Mouse (Mus musculus) embryonic facial prominence, embryonic 12.5 days (tissue): ENCODE measurements at regions not wholly inside any gene's neighbourhood (a gene's known extent, or its start where the extent isn't known, plus 50 kb on each side); places are given as distances from the start of the nearest gene placed in this dataset.

Experiments used
- ATAC-seq: fragments of 200-750 bp; cut with Nextera tagmentation; 2 replicates; pipeline ENCODE4 v1.8.0; 2017; ENCODE audit not compliant: insufficient number of reproducible peaks, insufficient read depth, low FRiP score, low TSS enrichment
- H3K27ac ChIP-seq: fragments of 300-500 bp; sonication (generic); 2 replicates; pipeline ENCODE4 v1.5.1; 2016; ENCODE audit warnings: mild to moderate bottlenecking
- H3K27me3 ChIP-seq: fragments of 300-500 bp; sonication (generic); 2 replicates; pipeline ENCODE4 v1.6.1; 2016; ENCODE audit warnings: mild to moderate bottlenecking, moderate library complexity
- H3K36me3 ChIP-seq: fragments of 300-500 bp; sonication (generic); 2 replicates; pipeline ENCODE4 v1.6.1; 2016; ENCODE audit warnings: mild to moderate bottlenecking
- H3K4me1 ChIP-seq: fragments of 300-500 bp; sonication (generic); 2 replicates; pipeline ENCODE4 v1.6.1; 2016
- H3K4me2 ChIP-seq: fragments of 300-500 bp; sonication (generic); replicated peaks from 2 replicates; pipeline ENCODE4 v1.6.1; 2016; ENCODE audit warnings: mild to moderate bottlenecking, moderate library complexity
- H3K4me3 ChIP-seq: fragments of 300-500 bp; sonication (generic); 2 replicates; pipeline ENCODE4 v1.5.1; 2016; ENCODE audit warnings: mild to moderate bottlenecking
- H3K9ac ChIP-seq: fragments of 300-500 bp; sonication (generic); 2 replicates; pipeline ENCODE4 v1.6.1; 2016; ENCODE audit warnings: mild to moderate bottlenecking, moderate library complexity
- H3K9me3 ChIP-seq: fragments of 300-500 bp; sonication (generic); 2 replicates; pipeline ENCODE4 v1.6.1; 2016; ENCODE audit warnings: mild to moderate bottlenecking, moderate library complexity
- WGBS: fragments of 180-500 bp; shearing (Covaris S2); methylation state at CpG from one replicate; pipeline ENCODE4 v1.1.7; 2016; 5-methylcytosine and 5-hydroxymethylcytosine counted together

DNA sequence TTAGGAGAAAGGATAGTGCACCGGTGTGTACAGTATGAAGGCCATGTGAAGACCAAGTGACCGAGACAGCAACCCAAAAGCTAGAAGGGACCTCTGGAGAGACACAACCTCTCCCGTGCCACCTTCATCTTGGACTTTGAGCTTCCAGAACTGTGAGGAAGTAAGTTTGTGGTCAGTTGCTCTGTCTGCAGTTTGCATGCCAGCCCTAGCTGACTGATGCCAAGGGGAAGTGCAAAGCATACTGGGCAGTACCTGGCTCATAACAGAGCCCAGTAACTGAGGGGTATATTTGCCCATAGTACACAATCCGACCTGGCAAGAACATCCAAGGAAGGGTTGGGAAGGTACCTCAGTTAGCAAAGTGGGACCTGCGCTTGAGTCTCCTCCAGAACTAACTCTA lies 249.3 kb upstream of the Stt3b start:
- no peaks in the 10 kb centered on the region for H3K27me3 ChIP-seq
- H3K36me3 ChIP-seq = no peaks in the 10 kb centered on the region
- H3K9me3 ChIP-seq = peaks cover 14% of the 10 kb centered on the region; the same call in 1 of the 2 replicates
- no peak overlapping the region for H3K27ac ChIP-seq
- no peak overlapping the region for H3K4me2 ChIP-seq
- no peak overlapping the region for H3K9ac ChIP-seq
- ATAC-seq = no peak
- WGBS = 97% methylated on average over 5 of the region's 5 CpGs
- H3K4me1 ChIP-seq = peaks cover 16% of the 10 kb centered on the region; the same call in 1 of the 2 replicates
- H3K4me3 ChIP-seq = no peak overlapping the region

DNA sequence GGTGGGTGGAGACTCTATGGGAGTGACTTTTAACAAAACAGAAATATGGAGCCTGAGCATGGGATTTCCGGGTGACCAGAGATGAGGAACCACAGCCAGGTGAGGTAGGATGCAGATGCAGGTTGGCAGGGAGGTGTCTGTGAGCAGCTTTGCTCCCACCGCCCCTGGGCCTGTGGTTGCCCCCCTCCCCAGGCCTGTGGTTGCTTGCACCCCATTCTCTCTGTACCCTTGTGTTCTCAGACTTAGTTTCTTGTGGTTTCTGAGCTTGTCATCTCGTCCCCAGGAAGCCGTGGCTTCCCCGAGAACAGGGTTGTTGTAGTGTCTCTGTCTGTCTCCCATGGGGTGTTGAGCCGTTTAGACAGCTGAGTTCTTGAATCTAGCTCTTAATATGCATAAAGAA lies 251.0 kb upstream of the Stt3b start:
- ATAC-seq = no peak
- no peaks in the 10 kb centered on the region for H3K27me3 ChIP-seq

DNA sequence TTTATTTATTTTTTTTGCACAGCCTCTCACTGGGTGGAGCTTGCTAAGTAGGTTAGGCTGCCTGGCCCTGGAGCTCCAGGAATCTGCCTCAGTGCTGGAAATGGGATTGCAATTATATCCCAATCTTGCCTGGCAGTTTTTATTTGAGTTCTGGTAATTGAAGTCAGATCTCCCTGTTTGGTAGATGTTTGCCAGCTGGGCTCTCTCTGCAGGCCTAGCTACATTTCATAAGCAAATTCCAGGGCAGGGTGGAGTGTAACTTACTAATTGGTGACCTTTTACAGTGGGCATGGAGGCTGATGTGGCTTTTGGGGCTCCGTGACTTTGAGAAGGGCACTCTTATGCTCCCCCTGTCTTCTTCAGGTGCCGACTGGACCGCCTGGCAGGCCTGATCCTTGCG lies 252.6 kb upstream of the Stt3b start:
- Histone ChIP-seq H3K4me2 (no peak overlapping the region), H3K9ac (no peak overlapping the region), H3K36me3 (no peaks in the 10 kb centered on the region), H3K4me3 (no peak overlapping the region), H3K4me1 (peaks cover 16% of the 10 kb centered on the region; the same call in 1 of the 2 replicates), H3K27ac (no peak overlapping the region), H3K27me3 (no peaks in the 10 kb centered on the region), H3K9me3 (peaks cover 14% of the 10 kb centered on the region; the same call in 1 of the 2 replicates)
- peak; percentile 28; the same call in 1 of the 2 replicates for ATAC-seq
- 15% methylated on average over 4 of the region's 4 CpGs for WGBS

More for the DNA sequence above, 251.0 kb upstream of the Stt3b start:
- Histone ChIP-seq H3K27ac (no peak overlapping the region), H3K9ac (no peak overlapping the region), H3K36me3 (no peaks in the 10 kb centered on the region), H3K4me1 (peaks cover 16% of the 10 kb centered on the region; the same call in 1 of the 2 replicates), H3K4me3 (no peak overlapping the region), H3K4me2 (no peak overlapping the region), H3K9me3 (peaks cover 14% of the 10 kb centered on the region; the same call in 1 of the 2 replicates)
- 77% methylated on average over 6 of the region's 6 CpGs for WGBS

DNA sequence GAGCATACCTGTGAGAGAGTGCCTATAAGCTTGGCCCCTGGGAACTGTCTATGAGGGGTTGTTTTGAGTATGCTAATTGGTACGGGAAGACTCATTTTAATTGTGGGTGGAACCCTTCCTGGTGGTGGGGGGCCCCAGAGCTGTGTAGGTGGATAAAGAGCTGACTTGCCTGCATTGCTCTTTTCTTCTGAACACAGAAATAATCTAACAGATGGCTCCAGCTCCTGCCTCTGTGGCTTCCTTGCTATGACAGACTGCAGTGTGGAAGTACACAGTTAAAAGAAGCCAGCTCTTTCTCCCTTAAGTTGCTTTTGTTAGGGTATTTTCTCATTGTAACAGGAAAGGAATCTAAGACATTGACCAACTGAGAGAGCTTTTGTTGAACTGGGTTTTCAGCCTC lies 254.1 kb upstream of the Stt3b start:
- peaks cover 10% of the 10 kb centered on the region; the same call in 1 of the 2 replicates for H3K9me3 ChIP-seq
- no peak overlapping the region for H3K27ac ChIP-seq
- peaks cover 16% of the 10 kb centered on the region; the same call in 1 of the 2 replicates for H3K4me1 ChIP-seq
- no peak for ATAC-seq
- H3K4me3 ChIP-seq = no peak overlapping the region
- no peak overlapping the region for H3K9ac ChIP-seq
- no peaks in the 10 kb centered on the region for H3K27me3 ChIP-seq
- no peaks in the 10 kb centered on the region for H3K36me3 ChIP-seq
- no peak overlapping the region for H3K4me2 ChIP-seq
- 58% methylated on average over 1 of the region's 1 CpGs for WGBS

DNA sequence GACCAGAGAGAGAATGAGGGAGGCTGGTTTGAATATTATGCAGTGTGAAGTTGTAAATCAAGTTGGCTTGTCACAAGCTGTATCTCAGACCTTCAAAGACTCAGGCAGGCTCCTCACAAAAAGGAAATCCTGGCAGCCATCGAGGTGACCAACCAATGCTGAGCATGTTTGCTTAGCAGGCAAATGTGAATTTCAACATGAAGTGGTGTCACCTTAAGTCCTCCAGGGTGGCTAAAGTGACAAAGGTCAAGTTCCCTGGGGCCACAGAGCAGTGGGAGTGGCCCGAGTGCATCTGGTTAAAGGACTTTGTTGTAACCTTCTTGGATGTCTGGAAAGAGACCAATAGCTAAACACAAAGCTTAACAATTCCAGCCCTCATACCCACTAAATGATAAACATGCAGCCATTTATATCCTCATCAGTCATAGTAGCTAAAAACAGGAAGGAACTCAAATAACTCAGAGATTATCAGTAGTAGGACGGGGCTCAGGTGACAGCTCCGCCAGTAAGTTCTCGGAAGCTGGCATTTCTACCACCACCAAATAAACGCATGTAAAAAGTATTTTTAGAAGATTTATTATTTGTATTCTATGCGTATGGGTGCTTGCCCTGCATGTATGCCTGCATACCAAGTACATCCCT lies 258.6 kb upstream of the Stt3b start:
- ATAC-seq = no peak
- 71% methylated on average over 7 of the region's 7 CpGs for WGBS

DNA sequence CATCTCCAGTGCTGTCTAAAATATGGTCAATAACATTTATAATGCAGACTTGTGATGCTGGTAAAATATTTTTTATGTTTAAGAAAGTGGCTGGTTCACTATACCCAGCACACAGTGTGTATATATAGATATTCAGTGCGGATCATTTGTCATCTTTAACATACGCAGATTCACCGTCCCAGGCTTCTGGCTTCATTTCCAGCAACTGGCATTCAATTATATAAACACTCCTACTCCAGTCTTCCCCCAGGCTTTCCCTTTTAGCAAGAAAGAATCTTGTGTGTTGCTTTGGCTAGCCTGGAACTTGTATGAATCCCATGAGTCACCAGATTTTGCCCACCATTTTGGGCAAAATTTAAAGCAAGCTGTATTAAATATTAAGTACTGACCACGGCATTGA lies 260.8 kb upstream of the Stt3b start:
- Histone ChIP-seq H3K4me2 (no peak overlapping the region), H3K36me3 (no peaks in the 10 kb centered on the region), H3K4me1 (no peaks in the 10 kb centered on the region), H3K4me3 (no peak overlapping the region), H3K9me3 (no peaks in the 10 kb centered on the region), H3K27me3 (no peaks in the 10 kb centered on the region), H3K9ac (no peak overlapping the region), H3K27ac (no peak overlapping the region)
- 79% methylated on average over 4 of the region's 4 CpGs for WGBS
- no peak for ATAC-seq

More for the DNA sequence above, 258.6 kb upstream of the Stt3b start:
- H3K36me3 ChIP-seq = no peaks in the 10 kb centered on the region
- H3K4me3 ChIP-seq = no peak overlapping the region
- no peak overlapping the region for H3K27ac ChIP-seq
- H3K4me1 ChIP-seq = peaks cover 3% of the 10 kb centered on the region; the same call in 1 of the 2 replicates
- no peaks in the 10 kb centered on the region for H3K27me3 ChIP-seq
- no peak overlapping the region for H3K9ac ChIP-seq
- no peaks in the 10 kb centered on the region for H3K9me3 ChIP-seq
- no peak overlapping the region for H3K4me2 ChIP-seq

DNA sequence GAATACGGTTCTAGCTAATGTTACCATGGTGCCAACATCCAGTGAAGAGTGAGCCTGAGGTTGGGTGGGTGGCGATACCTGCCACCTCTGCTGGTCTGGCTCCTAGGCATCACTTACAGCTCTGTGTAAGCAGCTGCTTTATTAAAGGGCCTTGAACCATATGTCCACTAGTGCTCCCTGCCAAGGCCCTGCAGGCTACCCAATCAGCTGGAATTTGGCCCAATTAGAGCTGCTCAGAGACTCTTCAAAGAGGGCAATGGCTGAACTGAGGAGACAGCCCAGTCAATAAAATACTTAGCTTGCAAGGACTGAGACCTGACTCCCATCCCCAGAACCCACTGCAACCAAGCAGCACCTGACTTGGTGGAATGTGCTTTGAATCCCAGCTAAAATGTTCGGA lies 270.9 kb upstream of the Stt3b start:
- Histone ChIP-seq H3K4me2 (no peak overlapping the region), H3K27ac (no peak overlapping the region), H3K36me3 (no peaks in the 10 kb centered on the region), H3K9ac (no peak overlapping the region), H3K9me3 (peaks cover 7% of the 10 kb centered on the region; the same call in 1 of the 2 replicates), H3K4me3 (no peak overlapping the region), H3K27me3 (no peaks in the 10 kb centered on the region), H3K4me1 (peaks cover 3% of the 10 kb centered on the region; the same call in 1 of the 2 replicates)
- no peak for ATAC-seq
- WGBS = 81% methylated on average over 3 of the region's 3 CpGs

DNA sequence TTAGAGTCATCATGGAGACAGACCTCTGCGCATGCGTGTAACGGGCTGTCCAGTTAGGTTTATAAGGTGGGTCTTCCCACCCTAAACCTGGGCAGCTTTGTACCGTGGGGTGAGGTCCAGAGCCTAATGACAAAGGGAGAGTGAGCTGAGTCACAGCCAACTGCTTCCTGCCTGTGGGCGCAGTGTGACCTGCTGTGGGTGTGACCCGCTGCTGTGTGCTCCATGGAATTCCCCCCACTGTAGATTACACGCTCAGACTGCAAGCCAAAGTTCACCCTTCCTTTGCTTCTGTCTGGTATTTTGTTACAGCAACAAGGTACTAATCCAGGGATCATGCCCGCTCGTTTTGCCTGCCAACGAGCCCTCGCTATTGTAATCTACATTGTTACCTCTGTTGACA lies 273.3 kb upstream of the Stt3b start:
- Histone ChIP-seq H3K27me3 (no peaks in the 10 kb centered on the region), H3K4me3 (no peak overlapping the region), H3K4me2 (no peak overlapping the region), H3K36me3 (no peaks in the 10 kb centered on the region), H3K27ac (no peak overlapping the region), H3K9me3 (no peaks in the 10 kb centered on the region), H3K9ac (no peak overlapping the region), H3K4me1 (peaks cover 6% of the 10 kb centered on the region; the same call in 1 of the 2 replicates)
- no peak for ATAC-seq
- 91% methylated on average over 11 of the region's 11 CpGs for WGBS

DNA sequence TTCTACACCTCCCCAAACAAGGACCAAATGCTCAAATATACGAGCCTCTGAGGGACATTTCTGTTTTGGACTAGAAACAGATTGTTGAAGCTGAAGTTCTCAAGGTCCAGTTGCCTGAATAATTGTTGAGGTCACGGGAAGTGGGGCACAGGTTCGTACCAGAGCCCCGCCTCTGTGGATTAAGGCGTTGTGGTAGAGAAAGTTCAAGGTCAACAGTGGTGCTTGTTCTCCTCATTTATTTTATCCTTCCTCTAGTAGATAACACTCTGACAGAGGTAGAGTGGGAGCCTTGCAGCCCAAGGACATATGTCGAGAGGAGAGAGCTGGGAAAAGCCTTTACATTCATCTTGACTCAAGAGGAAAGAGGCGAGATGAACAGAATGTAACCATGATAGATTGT lies 274.7 kb upstream of the Stt3b start:
- no peaks in the 10 kb centered on the region for H3K9me3 ChIP-seq
- no peak overlapping the region for H3K4me3 ChIP-seq
- no peak overlapping the region for H3K27ac ChIP-seq
- H3K36me3 ChIP-seq = no peaks in the 10 kb centered on the region
- H3K4me1 ChIP-seq = peaks cover 6% of the 10 kb centered on the region; the same call in 1 of the 2 replicates
- H3K27me3 ChIP-seq = no peaks in the 10 kb centered on the region
- no peak overlapping the region for H3K4me2 ChIP-seq
- 84% methylated on average over 7 of the region's 7 CpGs for WGBS
- H3K9ac ChIP-seq = no peak overlapping the region
- ATAC-seq = no peak

DNA sequence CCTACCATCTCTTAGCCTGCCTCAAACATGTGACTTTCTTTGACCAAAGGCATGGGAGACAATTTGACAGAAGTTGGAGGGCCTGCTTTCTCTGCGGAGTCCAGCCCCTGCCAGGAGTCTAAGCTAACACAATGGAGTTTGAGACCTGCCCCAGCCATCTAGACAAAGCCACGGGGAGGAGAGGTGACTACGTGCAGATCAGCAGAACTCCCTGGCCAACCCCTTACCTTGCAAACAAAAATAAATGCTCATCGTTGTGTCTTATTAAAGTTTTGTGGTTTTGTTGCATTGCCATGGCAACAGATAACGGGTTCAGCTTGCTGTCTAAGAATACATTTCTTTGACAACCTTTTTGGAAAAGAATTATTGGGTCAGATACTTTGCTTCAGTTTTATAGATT lies 282.2 kb upstream of the Stt3b start:
- Histone ChIP-seq H3K4me3 (no peak overlapping the region), H3K4me1 (no peaks in the 10 kb centered on the region), H3K27me3 (no peaks in the 10 kb centered on the region), H3K4me2 (no peak overlapping the region), H3K9me3 (no peaks in the 10 kb centered on the region), H3K9ac (no peak overlapping the region), H3K27ac (no peak overlapping the region), H3K36me3 (no peaks in the 10 kb centered on the region)
- ATAC-seq = no peak
- WGBS = 70% methylated on average over 5 of the region's 5 CpGs

DNA sequence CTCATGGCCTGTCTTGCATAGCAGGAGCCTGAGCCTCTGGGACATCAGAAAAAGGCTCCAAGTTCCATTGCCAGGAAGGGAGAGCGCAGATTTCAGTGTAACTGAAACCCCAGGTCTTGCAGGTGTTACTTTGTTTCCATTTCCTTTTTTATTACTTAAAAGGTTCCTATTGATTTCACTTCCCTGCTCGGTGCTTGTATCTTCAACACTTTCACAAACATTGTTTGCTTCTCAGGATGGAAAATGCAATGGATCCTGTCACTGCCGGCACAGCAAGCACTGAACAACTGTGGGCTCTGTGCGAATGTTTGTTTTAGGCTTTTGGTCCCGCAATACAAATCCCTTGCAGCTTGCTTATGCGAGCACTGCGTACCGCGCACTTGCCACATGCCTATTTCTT lies 290.0 kb upstream of the Stt3b start:
- Histone ChIP-seq H3K9me3 (no peaks in the 10 kb centered on the region), H3K4me1 (no peaks in the 10 kb centered on the region), H3K27ac (no peak overlapping the region), H3K36me3 (no peaks in the 10 kb centered on the region), H3K4me3 (no peak overlapping the region), H3K27me3 (no peaks in the 10 kb centered on the region), H3K4me2 (no peak overlapping the region), H3K9ac (no peak overlapping the region)
- no peak for ATAC-seq
- 80% methylated on average over 9 of the region's 9 CpGs for WGBS

DNA sequence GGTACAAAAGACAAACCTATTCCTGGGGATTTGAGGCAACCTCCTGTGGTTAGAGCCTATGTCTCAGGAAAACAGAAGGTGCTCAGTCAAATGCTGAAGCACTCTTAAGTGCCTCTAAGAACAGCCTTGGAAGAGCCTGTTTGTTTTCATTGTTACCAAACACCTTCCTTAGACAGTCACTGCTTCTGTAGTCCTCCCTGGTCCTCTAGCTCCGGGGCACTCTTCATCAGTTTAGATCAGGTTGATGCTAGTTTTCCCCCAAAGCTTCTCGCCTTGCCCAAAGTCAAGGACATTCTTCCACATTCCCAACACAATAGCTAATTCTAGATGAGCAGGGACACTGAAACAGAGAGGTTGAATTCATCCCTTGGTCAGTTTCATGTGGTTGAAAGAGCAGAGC lies 290.6 kb upstream of the Stt3b start:
- no peak overlapping the region for H3K4me2 ChIP-seq
- no peak for ATAC-seq
- H3K9me3 ChIP-seq = no peaks in the 10 kb centered on the region
- no peaks in the 10 kb centered on the region for H3K36me3 ChIP-seq
- H3K4me3 ChIP-seq = no peak overlapping the region
- 75% methylated on average over 2 of the region's 2 CpGs for WGBS
- no peak overlapping the region for H3K27ac ChIP-seq
- H3K4me1 ChIP-seq = no peaks in the 10 kb centered on the region
- no peak overlapping the region for H3K9ac ChIP-seq
- no peaks in the 10 kb centered on the region for H3K27me3 ChIP-seq
